Mouse (Mus musculus) monocyte, adult 2 months (primary cell): Measurements from ENCODE around the gene Isoc2a.
"Not testable (repeated sequence)": the region's sequence is repeated elsewhere in the genome, so short reads cannot be mapped to it uniquely, and the experiment has no call there.

Source experiments
- DNase-seq, 2 experiments: peaks; one replicate each; pipeline ENCODE4 v3.0.0; 2022; ENCODE audit warnings: low spot score in 2 of 2, low read depth in 1 of 2

The Isoc2a gene

GRCm38 (mm10) chr7:4876753-4877221 is at the start of gene Isoc2a:
Gene Isoc2a (plus strand): TSS chr7:4877153.
- peak; percentile 56 to 77 for DNase-seq

- DNase-seq: no peak
Observed at GRCm38 (mm10) chr7:4830476-4830875, 46.5 kb upstream of the Isoc2a start.

- peak in 1 of 2 experiments; percentile 44 for DNase-seq
Observed at GRCm38 (mm10) chr7:4835631-4836327, 41.2 kb upstream of the Isoc2a start.

GRCm38 (mm10) chr7:4836351-4836792 is 40.6 kb upstream of the Isoc2a start:
- peak in 1 of 2 experiments; percentile 31 for DNase-seq

GRCm38 (mm10) chr7:4837639-4838038 is 39.3 kb upstream of the Isoc2a start:
- DNase-seq: no peak

- no peak for DNase-seq
Observed at GRCm38 (mm10) chr7:4842077-4842476, 34.9 kb upstream of the Isoc2a start.

GRCm38 (mm10) chr7:4842634-4843131 is 34.3 kb upstream of the Isoc2a start:
- no peak for DNase-seq

- no peak for DNase-seq
Observed at GRCm38 (mm10) chr7:4843604-4844244, 33.2 kb upstream of the Isoc2a start.

- no peak for DNase-seq
Observed at GRCm38 (mm10) chr7:4844245-4844916, 32.6 kb upstream of the Isoc2a start, which contains the start of gene Shisa7. Gene Shisa7 (minus strand): TSS chr7:4844696.

- DNase-seq: no peak
Observed at GRCm38 (mm10) chr7:4844917-4845309, 32.0 kb upstream of the Isoc2a start.

GRCm38 (mm10) chr7:4849372-4849771 is 27.6 kb upstream of the Isoc2a start:
- no peak for DNase-seq

GRCm38 (mm10) chr7:4850621-4851314 is 26.2 kb upstream of the Isoc2a start:
- no peak for DNase-seq

GRCm38 (mm10) chr7:4851315-4851688 is 25.7 kb upstream of the Isoc2a start:
- no peak for DNase-seq

- DNase-seq: no peak
Observed at GRCm38 (mm10) chr7:4853613-4854012, 23.3 kb upstream of the Isoc2a start.

GRCm38 (mm10) chr7:4856508-4856907 is 20.4 kb upstream of the Isoc2a start:
- DNase-seq: no peak

GRCm38 (mm10) chr7:4857321-4857720 is 19.6 kb upstream of the Isoc2a start:
- no peak for DNase-seq

GRCm38 (mm10) chr7:4859418-4859978 is 17.5 kb upstream of the Isoc2a start:
- no peak for DNase-seq

GRCm38 (mm10) chr7:4860926-4861325 is 16.0 kb upstream of the Isoc2a start:
- DNase-seq: not testable (repeated sequence)

GRCm38 (mm10) chr7:4863041-4863440 is 13.9 kb upstream of the Isoc2a start:
- no peak for DNase-seq

- no peak for DNase-seq
Observed at GRCm38 (mm10) chr7:4863541-4864080, 13.3 kb upstream of the Isoc2a start.
